Mouse (Mus musculus) embryonic fibroblast, embryonic 13.5 days (primary cell): ENCODE results near the gene Il11ra1. TPM values are rescaled to one million over a fixed set of nuclear protein-coding genes. Genes with fewer than 3 reads are reported as not detected.
A peak's percentile ranks its signal among the peaks of the same experiment; 100 is the strongest.
"Not testable (repeated sequence)": the region's sequence is repeated elsewhere in the genome, so short reads cannot be mapped to it uniquely, and the experiment has no call there.

Experiments
- H3K27ac ChIP-seq: 2 replicates; pipeline ENCODE4 v1.5.1; 2012; ENCODE audit warnings: low read length, control low read depth, inconsistent platforms; ENCODE audit not compliant: insufficient read depth
- H3K4me1 ChIP-seq: 2 replicates; pipeline ENCODE4 v1.6.1; 2011; ENCODE audit warnings: low read length; ENCODE audit not compliant: control insufficient read depth, insufficient read depth
- H3K4me3 ChIP-seq: 2 replicates; pipeline ENCODE4 v1.5.1; 2011; ENCODE audit warnings: mild to moderate bottlenecking, control low read depth, low read length; ENCODE audit not compliant: insufficient read depth
- CTCF ChIP-seq: IDR thresholded peaks from 2 replicates; pipeline ENCODE4 v1.5.1; 2011; ENCODE audit warnings: mild to moderate bottlenecking, control low read depth, low read length, moderate library complexity, borderline replicate concordance; ENCODE audit not compliant: insufficient read depth
- POLR2A ChIP-seq: IDR thresholded peaks from 2 replicates; pipeline ENCODE4 v1.6.1; 2011; ENCODE audit warnings: low read depth, mild to moderate bottlenecking, control low read depth, low read length, moderate library complexity
- polyA plus RNA-seq: library from polyadenylated mRNA; stranded (reverse); fragments of >200 nt; gene quantifications from 2 replicates; pipeline ENCODE4 v1.2.4, GENCODE M21; 2011; ENCODE audit warnings: low read depth; ENCODE audit not compliant: missing spikeins, insufficient read length

The Il11ra1 gene
- polyA plus RNA-seq, 1 experiment = 97.4 TPM

- Histone ChIP-seq H3K27ac (peak overlapping the region; percentile 79), H3K4me3 (peak overlapping the region; percentile 75), H3K4me1 (0 out of 2 replicates have a peak, but pooled peaks cover 2% of the 10 kb centered on the region)
- TF ChIP-seq POLR2A (peak; percentile 44; the same call in 1 of the 2 replicates), CTCF (no peak)
These were observed 61.9 kb downstream of the Il11ra1 start for GRCm38 (mm10) chr4:41761680-41762079.

GRCm38 (mm10) chr4:41762099-41762687, 62.4 kb downstream of the Il11ra1 start:
- Histone ChIP-seq H3K4me3 (peak overlapping the region; percentile 7), H3K27ac (peak overlapping the region; percentile 79), H3K4me1 (0 out of 2 replicates have a peak, but pooled peaks cover 2% of the 10 kb centered on the region)
- no peak for TF ChIP-seq CTCF
- TF ChIP-seq POLR2A = peak; percentile 35; the same call in 1 of the 2 replicates

- H3K4me3 ChIP-seq, H3K4me1 ChIP-seq: not testable (repeated sequence)
- H3K27ac ChIP-seq = peak overlapping the region; percentile 79
These were observed 62.9 kb downstream of the Il11ra1 start for GRCm38 (mm10) chr4:41762688-41763114.

GRCm38 (mm10) chr4:41763176-41763575, 63.4 kb downstream of the Il11ra1 start:
- H3K4me3 ChIP-seq, H3K4me1 ChIP-seq: not testable (repeated sequence)
- peak overlapping the region; percentile 60 for H3K27ac ChIP-seq

- not testable (repeated sequence) for H3K27ac ChIP-seq, H3K4me3 ChIP-seq, H3K4me1 ChIP-seq
These were observed 67.5 kb downstream of the Il11ra1 start for GRCm38 (mm10) chr4:41767301-41767700.

GRCm38 (mm10) chr4:41772946-41773345, 73.2 kb downstream of the Il11ra1 start:
- 0 out of 2 replicates have a peak overlapping the region, but pooled peaks have one; percentile 3 for H3K4me3 ChIP-seq
- not testable (repeated sequence) for H3K27ac ChIP-seq, H3K4me1 ChIP-seq

GRCm38 (mm10) chr4:41773502-41773901, 73.7 kb downstream of the Il11ra1 start:
- H3K27ac ChIP-seq, H3K4me1 ChIP-seq: not testable (repeated sequence)
- TF ChIP-seq POLR2A = peak; percentile 70
- peak overlapping the region; percentile 50 for H3K4me3 ChIP-seq

GRCm38 (mm10) chr4:41774002-41774401, 74.2 kb downstream of the Il11ra1 start, which contains the start of gene Ccl27a:
Gene Ccl27a (minus strand): TSS chr4:41774247.
- TF ChIP-seq POLR2A = peak; percentile 28; the same call in 1 of the 2 replicates
- H3K27ac ChIP-seq, H3K4me1 ChIP-seq: not testable (repeated sequence)
- peak within 1 kb of the TSS; percentile 50 for H3K4me3 ChIP-seq

GRCm38 (mm10) chr4:41774506-41774905, 74.7 kb downstream of the Il11ra1 start:
- not testable (repeated sequence) for H3K27ac ChIP-seq, H3K4me1 ChIP-seq
- H3K4me3 ChIP-seq = peak overlapping the region; percentile 28; the same call in 1 of the 2 replicates

GRCm38 (mm10) chr4:41775840-41776239, 76.1 kb downstream of the Il11ra1 start:
- not testable (repeated sequence) for H3K4me1 ChIP-seq, H3K27ac ChIP-seq

GRCm38 (mm10) chr4:41781271-41781670, 81.5 kb downstream of the Il11ra1 start:
- H3K4me3 ChIP-seq, H3K4me1 ChIP-seq, H3K27ac ChIP-seq: not testable (repeated sequence)

More at GRCm38 (mm10) chr4:41775840-41776239, 76.1 kb downstream of the Il11ra1 start:
- not testable (repeated sequence) for H3K4me3 ChIP-seq

- H3K27ac ChIP-seq, H3K4me1 ChIP-seq, H3K4me3 ChIP-seq: not testable (repeated sequence)
These were observed 82.1 kb downstream of the Il11ra1 start for GRCm38 (mm10) chr4:41781748-41782485.

- not testable (repeated sequence) for H3K4me1 ChIP-seq, H3K4me3 ChIP-seq, H3K27ac ChIP-seq
These were observed 82.9 kb downstream of the Il11ra1 start for GRCm38 (mm10) chr4:41782711-41783110.

- H3K4me3 ChIP-seq, H3K4me1 ChIP-seq, H3K27ac ChIP-seq: not testable (repeated sequence)
These were observed 83.4 kb downstream of the Il11ra1 start for GRCm38 (mm10) chr4:41783197-41783596.
